Comparison of ENCODE assay signal across 9 mouse cellular contexts in the genomic region with DNA sequence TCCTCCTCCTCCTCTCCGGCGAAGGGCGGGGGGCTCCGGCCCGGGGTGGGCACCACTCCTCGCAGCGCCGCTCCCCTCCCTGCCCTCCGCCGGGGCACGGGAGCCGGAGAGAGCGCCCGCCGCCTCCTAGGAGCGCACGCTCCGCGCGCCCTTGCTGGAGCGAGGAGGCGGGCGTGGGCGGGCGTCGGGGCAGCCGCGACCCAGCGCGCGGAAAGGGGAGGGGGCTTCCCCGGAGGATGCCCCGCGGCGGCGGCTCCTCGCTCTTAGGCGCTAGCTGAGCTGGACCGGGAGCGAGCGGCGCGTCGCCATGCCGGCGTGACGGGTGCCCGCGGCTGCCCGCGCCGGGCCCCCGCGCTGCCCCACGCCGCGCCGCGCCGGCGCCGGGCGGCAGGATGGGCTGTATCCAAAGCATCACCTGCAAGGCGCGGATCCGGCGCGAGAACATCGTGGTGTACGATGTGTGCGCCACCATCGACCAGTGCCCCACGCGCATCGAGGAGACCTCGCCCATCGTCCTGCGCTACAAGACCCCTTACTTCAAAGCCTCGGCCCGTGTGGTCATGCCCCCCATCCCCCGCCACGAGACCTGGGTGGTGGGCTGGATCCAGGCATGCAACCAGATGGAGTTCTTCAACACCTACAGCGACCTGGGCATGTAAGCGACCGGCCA. TPM values are rescaled to one million over a fixed set of nuclear protein-coding genes. Genes with fewer than 3 reads are reported as not detected.
DNase-seq lines count a peak whose midpoint lies in the region; ATAC-seq and TF ChIP-seq lines count a peak whose summit lies in the region.
"Had no signal": no experiment of that assay in that cellular context is flagged by ENCODE, and none has a peak within 500 bp of the region (broad histone marks: within the 10 kb centered on the region; RNA-seq: fewer than 3 reads in every experiment).

Gene Fam78b (plus strand): TSS at position 244 of the 670 bp plus-strand sequence.

- peak within 1 kb of the TSS; percentile 72 for H3K4me2 ChIP-seq in forebrain, embryonic 12.5 days
- peak within 1 kb of the TSS; percentile 80 for H3K4me2 ChIP-seq in hindbrain, postnatal 0 days (ENCODE audit: low read depth, low read length)
- peak within 1 kb of the TSS; percentile 97 for H3K4me2 ChIP-seq in limb, embryonic 11.5 days (ENCODE audit: low read depth, severe bottlenecking)
- H3K4me2 ChIP-seq in neural tube, embryonic 11.5 days (ENCODE audit: low read depth) = peak within 1 kb of the TSS; percentile 92

- WGBS in bone marrow, adult 2 months = 2% methylated on average over 68 of the region's 85 CpGs
- WGBS in forebrain, embryonic 12.5 days = 1% methylated on average over 67 of the region's 85 CpGs
- WGBS in hindbrain, postnatal 0 days = 0% methylated on average over 58 of the region's 85 CpGs
- WGBS in limb, embryonic 11.5 days = under 1% methylated on average over 42 of the region's 85 CpGs
- WGBS in neural tube, embryonic 11.5 days = under 1% methylated on average over 64 of the region's 85 CpGs

- no peak for TF ChIP-seq POLR2A in bone marrow, adult 2 months (IDR thresholded peaks at IDR 0.05; ENCODE audit: borderline replicate concordance, control insufficient read depth, low read depth, low read length)

- ATAC-seq in erythroblast, adult 5-6 weeks (replicated peaks; ENCODE audit: low FRiP score, poor library complexity, severe bottlenecking) = no peak
- ATAC-seq in forebrain, embryonic 12.5 days (ENCODE audit: low FRiP score) = peak; percentile 72
- ATAC-seq in hindbrain, postnatal 0 days = peak; percentile 77
- peak; percentile 40 for ATAC-seq in limb, embryonic 11.5 days (ENCODE audit: insufficient number of reproducible peaks, low FRiP score, low TSS enrichment, low read depth)
- peak; percentile 67 for ATAC-seq in neural tube, embryonic 11.5 days (ENCODE audit: insufficient read depth, low FRiP score, low TSS enrichment)

- no peak for TF ChIP-seq CTCF in bone marrow, adult 2 months (IDR thresholded peaks at IDR 0.05; ENCODE audit: control insufficient read depth, insufficient read depth, low read length)
- TF ChIP-seq CTCF in hindbrain, postnatal 0 days (IDR thresholded peaks at IDR 0.05; ENCODE audit: low read depth) = no peak

- H3K4me3 ChIP-seq in erythroblast, embryonic 14.5 days (replicated peaks) = peak within 1 kb of the TSS; percentile 50
- H3K4me3 ChIP-seq in bone marrow, adult 2 months (replicated peaks; ENCODE audit: control insufficient read depth, low read depth, low read length) = peak within 1 kb of the TSS; percentile 60
- H3K4me3 ChIP-seq in forebrain, embryonic 12.5 days (replicated peaks) = peak within 1 kb of the TSS; percentile 91
- peak within 1 kb of the TSS; percentile 87 for H3K4me3 ChIP-seq in hindbrain, postnatal 0 days (ENCODE audit: low read length)
- peak within 1 kb of the TSS; percentile 74 for H3K4me3 ChIP-seq in limb, embryonic 11.5 days (ENCODE audit: low read depth, low read length)
- H3K4me3 ChIP-seq in neural tube, embryonic 11.5 days (ENCODE audit: low read depth, low read length) = peak within 1 kb of the TSS; percentile 80

- H3K27ac ChIP-seq in bone marrow, adult 2 months (ENCODE audit: control insufficient read depth, insufficient read depth, low read depth, low read length, poor library complexity) = no peak within 1 kb of the TSS; the same call in 1 of the 2 replicates
- peak within 1 kb of the TSS; percentile 94 for H3K27ac ChIP-seq in forebrain, embryonic 12.5 days
- peak within 1 kb of the TSS; percentile 90 for H3K27ac ChIP-seq in hindbrain, postnatal 0 days
- H3K27ac ChIP-seq in limb, embryonic 11.5 days (replicated peaks; ENCODE audit: low read depth, low read length) = no peak within 1 kb of the TSS
- H3K27ac ChIP-seq in neural tube, embryonic 11.5 days (ENCODE audit: low read depth, low read length) = peak within 1 kb of the TSS; percentile 82

- H3K9ac ChIP-seq in forebrain, embryonic 12.5 days = peak within 1 kb of the TSS; percentile 88
- peak within 1 kb of the TSS; percentile 86 for H3K9ac ChIP-seq in hindbrain, postnatal 0 days (replicated peaks; ENCODE audit: low read length)
- peak within 1 kb of the TSS; percentile 70 for H3K9ac ChIP-seq in limb, embryonic 11.5 days (ENCODE audit: low read length)
- peak within 1 kb of the TSS; percentile 83 for H3K9ac ChIP-seq in neural tube, embryonic 11.5 days (ENCODE audit: low read length)

- H3K36me3 ChIP-seq in erythroblast, embryonic 14.5 days (ENCODE audit: control insufficient read depth) = no peaks in the 10 kb centered on the region
- H3K36me3 ChIP-seq in forebrain, embryonic 12.5 days (replicated peaks) = no peaks in the 10 kb centered on the region
- H3K36me3 ChIP-seq in hindbrain, postnatal 0 days (ENCODE audit: insufficient read depth, low read length) = no peaks in the 10 kb centered on the region
- H3K36me3 ChIP-seq in limb, embryonic 11.5 days (ENCODE audit: control insufficient read depth, insufficient read depth, low read length) = no peaks in the 10 kb centered on the region
- H3K36me3 ChIP-seq in neural tube, embryonic 11.5 days (ENCODE audit: control insufficient read depth, insufficient read depth, low read length) = no peaks in the 10 kb centered on the region

- no peaks in the 10 kb centered on the region for H3K9me3 ChIP-seq in erythroblast, embryonic 14.5 days (ENCODE audit: control insufficient read depth, low read length)
- no peaks in the 10 kb centered on the region for H3K9me3 ChIP-seq in forebrain, embryonic 12.5 days
- no peaks in the 10 kb centered on the region for H3K9me3 ChIP-seq in hindbrain, postnatal 0 days (ENCODE audit: low read length)
- no peaks in the 10 kb centered on the region for H3K9me3 ChIP-seq in limb, embryonic 11.5 days (ENCODE audit: control insufficient read depth, low read length)
- H3K9me3 ChIP-seq in neural tube, embryonic 11.5 days (ENCODE audit: control insufficient read depth, low read length) = no peaks in the 10 kb centered on the region

- DNase-seq in hindbrain, postnatal 0 days (ENCODE audit: low spot score) = peak; percentile 71
- DNase-seq in limb, embryonic 11.5 days (ENCODE audit: low spot score) = peak; percentile 50
- DNase-seq in neural tube, embryonic 11.5 days (ENCODE audit: low spot score) = peak; percentile 34
- peak; percentile 52 for DNase-seq in thymus, postnatal 14 days

- peaks cover 50% of the 10 kb centered on the region for H3K27me3 ChIP-seq in erythroblast, embryonic 14.5 days (ENCODE audit: control insufficient read depth)
- peaks cover 26% of the 10 kb centered on the region for H3K27me3 ChIP-seq in forebrain, embryonic 12.5 days
- H3K27me3 ChIP-seq in hindbrain, postnatal 0 days (ENCODE audit: insufficient read depth, low read length) = no peaks in the 10 kb centered on the region
- peaks cover 19% of the 10 kb centered on the region for H3K27me3 ChIP-seq in limb, embryonic 11.5 days (ENCODE audit: control insufficient read depth, insufficient read depth, low read length)
- H3K27me3 ChIP-seq in neural tube, embryonic 11.5 days (ENCODE audit: control insufficient read depth, insufficient read depth, low read length) = 0 out of 2 replicates have a peak, but pooled peaks cover 4% of the 10 kb centered on the region

- peaks cover 2% of the 10 kb centered on the region; the same call in 1 of the 2 replicates for H3K4me1 ChIP-seq in erythroblast, embryonic 14.5 days (ENCODE audit: control insufficient read depth)
- H3K4me1 ChIP-seq in bone marrow, adult 2 months (ENCODE audit: control insufficient read depth, insufficient read depth, low read length) = no peaks in the 10 kb centered on the region; the same call in 1 of the 2 replicates
- peaks cover 22% of the 10 kb centered on the region for H3K4me1 ChIP-seq in forebrain, embryonic 12.5 days
- 0 out of 2 replicates have a peak, but pooled peaks cover 3% of the 10 kb centered on the region for H3K4me1 ChIP-seq in hindbrain, postnatal 0 days (ENCODE audit: insufficient read depth, low read length)
- peaks cover 8% of the 10 kb centered on the region for H3K4me1 ChIP-seq in limb, embryonic 11.5 days (ENCODE audit: control insufficient read depth, insufficient read depth, low read length)
- no peaks in the 10 kb centered on the region for H3K4me1 ChIP-seq in neural tube, embryonic 11.5 days (ENCODE audit: control insufficient read depth, insufficient read depth, low read length)

RNA-seq across cellular contexts. Expression of gene Fam78b, which starts in this region (rescaled TPM):
- polyA plus RNA-seq in erythroblast, embryonic 14.5 days (2012) = not detected in 2 replicates
- 0.63 TPM in 1 of 2 replicates, not detected in the other for total RNA-seq in erythroblast, adult 5-6 weeks (2015; ENCODE audit: low replicate concordance)
- total RNA-seq in erythroblast, adult 5-6 weeks (2017; ENCODE audit: low replicate concordance) = 0.42 TPM in 1 of 2 replicates, not detected in the other
- not detected in 2 replicates for polyA plus RNA-seq in bone marrow, adult 2 months (2011; ENCODE audit: insufficient read depth, insufficient read length, low replicate concordance, missing spikeins)
- 5.0 and 5.9 TPM in 2 replicates for polyA plus RNA-seq in forebrain, embryonic 12.5 days (2016; fragmentation: Nextera tagmentation; extraction: Ambion mirVana)
- total RNA-seq in hindbrain, postnatal 0 days (2014; rRNA removed) = 16.4 and 17.1 TPM in 2 replicates
- 5.4 and 5.7 TPM in 2 replicates for polyA plus RNA-seq in hindbrain, postnatal 0 days (2015; fragmentation: Nextera tagmentation; extraction: Ambion mirVana)
- 0.92 and 1.4 TPM in 2 replicates for polyA plus RNA-seq in limb, embryonic 11.5 days (2014; fragmentation: Nextera tagmentation; extraction: Ambion mirVana)
- polyA plus RNA-seq in neural tube, embryonic 11.5 days (2014; fragmentation: Nextera tagmentation; extraction: Ambion mirVana) = 10.8 and 14.5 TPM in 2 replicates
- total RNA-seq: MEL had no signal

Comparison
In these comparisons a context has a peak if more than half of its experiments do, and no peak if none do; other contexts are left out.
1. RNA of gene Fam78b (total RNA-seq): 16.4 to 17.1 TPM in hindbrain, postnatal 0 days; 0.42 to 0.63 TPM in erythroblast, adult 5-6 weeks; every median in the first group is over 10 times any median in the second.
2. H3K27ac ChIP-seq: peak in forebrain, embryonic 12.5 days (single experiment), hindbrain, postnatal 0 days (single experiment) and neural tube, embryonic 11.5 days (single experiment); none in bone marrow, adult 2 months (single experiment) and limb, embryonic 11.5 days (single experiment).
3. Peak in every context shown above with its lines, with median percentiles within 50 percentile points of each other: H3K4me3 ChIP-seq, H3K4me2 ChIP-seq, H3K9ac ChIP-seq and DNase-seq.